Mouse (Mus musculus) WW6 (cell line): Measurements from ENCODE around the gene Nup93.

Experiments used
- DNase-seq: peaks from one replicate; pipeline ENCODE4 v3.0.0-alpha.2; 2013; ENCODE audit warnings: low read depth, low spot score

Gene Nup93

DNA sequence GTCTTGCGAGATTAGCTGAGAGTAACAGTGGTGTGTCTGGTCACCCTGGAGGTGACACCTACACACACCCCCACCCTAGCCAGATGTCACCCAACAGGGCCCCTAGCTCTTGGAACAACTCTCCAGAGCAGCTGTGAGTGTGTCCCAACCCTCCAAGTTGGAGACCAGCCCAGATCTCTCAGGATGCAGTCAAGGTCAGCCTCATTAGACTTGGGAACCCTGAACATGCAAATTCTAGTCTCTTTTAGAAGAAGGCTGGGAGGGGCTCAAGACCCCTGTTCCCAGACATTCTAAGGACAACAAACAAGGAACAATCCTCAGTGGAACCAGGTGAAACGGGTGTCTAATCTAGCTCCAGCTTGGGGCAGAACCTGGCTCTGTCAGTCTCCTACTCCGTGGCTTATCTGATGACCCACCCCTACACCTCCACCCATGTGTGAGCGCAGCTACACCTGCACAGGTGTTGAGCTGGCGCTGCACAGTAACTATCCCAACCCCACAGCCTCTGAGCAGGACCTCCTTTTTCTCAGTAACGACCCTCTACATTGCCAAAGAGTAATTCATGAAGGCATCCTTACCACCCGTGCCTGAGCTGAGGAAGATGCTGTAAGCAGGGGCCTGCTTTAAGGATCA lies 148.4 kb downstream of the Nup93 start:
- DNase-seq, result no peak

DNA sequence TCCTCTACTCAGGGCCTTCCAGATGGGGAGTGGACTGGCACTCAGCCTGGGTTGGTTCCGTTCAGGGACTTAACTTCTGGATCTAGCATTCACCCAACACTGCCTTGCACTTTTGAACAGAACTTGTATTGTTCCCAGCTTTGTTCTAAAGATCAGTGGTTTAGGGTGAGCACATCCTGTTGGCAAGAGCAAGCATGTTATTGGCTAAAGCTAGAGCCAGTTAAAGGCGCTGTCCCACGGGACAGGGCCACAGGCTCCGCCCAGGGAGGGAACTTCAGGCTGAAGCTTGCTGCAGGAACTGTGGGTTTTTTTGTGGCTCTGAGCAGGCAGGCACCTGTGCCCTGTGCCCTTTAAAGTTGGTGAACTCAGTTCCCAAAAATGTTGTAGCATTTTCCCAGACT lies 148.9 kb downstream of the Nup93 start:
- no peak for DNase-seq

DNA sequence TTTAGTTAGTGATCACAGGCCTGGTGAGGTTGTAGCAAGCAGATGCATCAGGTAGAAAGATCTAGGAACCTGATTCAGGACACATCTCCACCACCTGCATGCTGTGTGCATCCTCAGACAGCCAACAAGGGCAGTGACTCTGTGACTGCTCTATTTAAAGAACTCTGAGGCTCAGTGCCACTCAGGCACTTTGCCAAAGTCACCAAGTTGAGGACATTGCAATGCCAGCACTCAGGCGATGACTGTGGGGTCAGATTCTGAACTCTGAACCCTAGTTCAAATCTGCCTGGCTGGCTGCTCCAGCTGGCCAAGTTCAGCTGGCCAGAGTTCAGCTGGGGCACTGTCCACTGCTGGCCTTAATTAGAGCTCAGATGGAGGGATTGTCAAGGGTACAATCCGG lies 149.5 kb downstream of the Nup93 start:
- no peak for DNase-seq

DNA sequence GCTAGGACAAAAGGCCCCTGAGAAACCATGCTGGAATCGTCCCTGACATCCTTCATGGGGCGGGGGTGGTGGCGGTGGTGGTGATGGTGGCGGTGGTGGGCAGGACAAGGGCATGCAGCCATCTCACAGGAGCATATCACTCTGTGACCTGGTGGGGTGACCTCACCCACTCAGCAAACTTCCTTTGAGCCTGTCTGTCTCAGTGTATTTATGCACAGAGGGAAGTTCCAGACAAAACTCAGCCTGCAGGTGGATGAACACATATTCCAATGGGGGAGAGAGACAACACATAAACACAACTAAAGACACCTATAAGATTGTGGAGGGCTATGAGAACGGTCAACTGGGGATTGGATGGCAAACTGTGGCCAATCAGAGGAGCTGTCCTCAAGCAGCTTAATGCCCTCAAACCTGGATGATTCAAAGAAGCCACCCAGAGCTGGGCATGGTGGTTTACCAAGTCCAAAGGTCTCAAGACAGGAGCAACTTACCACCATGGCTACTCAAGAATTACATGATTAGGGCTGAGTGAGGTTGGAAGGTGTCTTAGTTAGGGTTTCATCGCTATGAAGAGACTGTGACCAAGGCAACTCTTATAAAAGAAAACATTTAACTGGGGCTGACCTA lies 150.4 kb downstream of the Nup93 start:
- DNase-seq, result no peak

DNA sequence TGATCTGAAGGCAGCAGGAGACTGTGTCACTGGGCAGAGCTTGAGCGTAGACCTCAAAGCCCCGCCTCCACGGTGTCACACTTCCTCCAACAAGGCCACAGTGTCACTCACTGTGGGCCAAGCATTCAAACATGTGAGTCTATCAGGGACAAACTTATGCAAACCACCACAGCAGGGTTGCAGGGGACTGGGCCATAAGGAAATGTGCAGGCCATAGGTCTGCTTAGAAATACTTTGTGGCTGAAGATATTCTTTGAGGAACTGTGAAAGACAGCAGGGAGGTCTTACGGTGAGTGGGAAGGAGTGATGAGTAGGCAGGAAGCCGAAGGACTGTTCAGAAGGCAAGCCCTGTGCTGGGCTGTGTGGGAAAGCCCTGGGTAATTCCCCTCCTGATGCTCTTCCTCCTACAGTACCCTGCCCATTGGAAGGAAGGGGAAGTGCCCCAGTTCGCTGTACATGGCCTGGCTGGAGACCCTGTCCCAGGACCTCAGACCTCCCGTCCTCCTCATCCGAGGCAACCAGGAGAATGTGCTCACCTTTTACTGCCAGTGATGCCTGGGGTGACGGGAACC lies 151.1 kb downstream of the Nup93 start:
- no peak for DNase-seq
